Mouse (Mus musculus) neutrophil, adult 5-6 weeks (primary cell): ENCODE data around the gene Sox30. TPM values are rescaled to one million over a fixed set of nuclear protein-coding genes. Genes with fewer than 3 reads are reported as not detected.

Experiments used
- total RNA-seq: library from RNA; stranded (forward); fragments of 200-1000 nt; gene quantifications from 2 replicates; pipeline ENCODE4 v1.2.3, GENCODE M21; 2017

Gene Sox30
- total RNA-seq, 1 experiment from 2014 or later = not detected

Other genes with a start within 250 kb of the Sox30 start
- gene Clint1, start 128.3 kb upstream of the Sox30 start, total RNA-seq = 113 and 119 TPM in 2 replicates
- 2.5 and 2.9 TPM in 2 replicates for gene Lsm11, start 35.4 kb upstream of the Sox30 start, total RNA-seq
- 4.2 and 5.9 TPM in 2 replicates for gene Thg1l, start 24.8 kb upstream of the Sox30 start, total RNA-seq
- gene Gm12166, start 72.0 kb downstream of the Sox30 start, total RNA-seq = 10.7 and 11.8 TPM in 2 replicates
- 114 and 122 TPM in 2 replicates for gene Adam19, start 75.7 kb downstream of the Sox30 start, total RNA-seq
- 0.12 TPM in 1 of 2 replicates, not detected in the other for gene Nipal4, start 186.2 kb downstream of the Sox30 start, total RNA-seq